19 mouse cellular contexts compared by ENCODE assay signal in genomic region chr12:87250161-87250560, GRCm38 (mm10). TPM values are rescaled to one million over a fixed set of nuclear protein-coding genes. Genes with fewer than 3 reads are reported as not detected.
"Had no signal": no experiment of that assay in that cellular context is flagged by ENCODE, and none has a peak within 500 bp of the region (broad histone marks: within the 10 kb centered on the region; RNA-seq: fewer than 3 reads in every experiment).

No protein-coding gene starts in this region.

- H3K4me2 ChIP-seq: limb, embryonic 13.5 days; lung, embryonic 14.5 days; midbrain, embryonic 11.5 days had no signal

- ATAC-seq: intestine, embryonic 16.5 days; lung, postnatal 0 days had no signal

- DNase-seq: kidney, adult 18-20 months; kidney, adult 9 months; kidney, postnatal 14 days; kidney, postnatal 4 days; lung, embryonic 14.5 days; midbrain, embryonic 14.5 days; right cerebral cortex, adult 18-20 months; right cerebral cortex, postnatal 25 days; thymus, adult 2 months; thymus, postnatal 14 days; thymus, postnatal 4 days had no signal

- H3K4me3 ChIP-seq: limb, embryonic 10.5 days; limb, embryonic 13.5 days; megakaryocyte, embryonic 14.5 days had no signal

- H3K4me1 ChIP-seq: limb, embryonic 10.5 days; limb, embryonic 13.5 days; megakaryocyte, embryonic 14.5 days had no signal

- H3K9ac ChIP-seq: limb, embryonic 13.5 days; lung, embryonic 14.5 days had no signal

- H3K27me3 ChIP-seq: limb, embryonic 13.5 days; megakaryocyte, embryonic 14.5 days had no signal

- H3K27ac ChIP-seq: limb, embryonic 10.5 days; limb, embryonic 13.5 days; macrophage had no signal

- H3K9me3 ChIP-seq: limb, embryonic 10.5 days; limb, embryonic 13.5 days; megakaryocyte, embryonic 14.5 days had no signal

RNA-seq across cellular contexts. Expression of gene Noxred1, which starts 11.6 kb away (rescaled TPM):
- total RNA-seq: liver, adult 2 months had no signal

RNA-seq across cellular contexts. Expression of gene Ism2, which starts 49.3 kb away (rescaled TPM):
- polyA plus RNA-seq: macrophage had no signal
